Mouse (Mus musculus) embryonic fibroblast, embryonic 13.5 days (primary cell): ENCODE results near the gene Rnf8.

Experiments used
- CTCF ChIP-seq: IDR thresholded peaks from 2 replicates; pipeline ENCODE4 v1.5.1; 2011; ENCODE audit warnings: mild to moderate bottlenecking, control low read depth, low read length, moderate library complexity, borderline replicate concordance; ENCODE audit not compliant: insufficient read depth
- POLR2A ChIP-seq: IDR thresholded peaks from 2 replicates; pipeline ENCODE4 v1.6.1; 2011; ENCODE audit warnings: low read depth, mild to moderate bottlenecking, control low read depth, low read length, moderate library complexity

- TF ChIP-seq CTCF (no peak), POLR2A (no peak)
Observed at GRCm38 (mm10) chr17:29584306-29584705, 30.3 kb upstream of the Rnf8 start.
